Mouse (Mus musculus): ENCODE results near the gene Adam17.

- TF ChIP-seq CTCF (IDR thresholded peaks at IDR 0.05; ENCODE audit: extremely low read depth, insufficient read depth, low read length), result no peak
- TF ChIP-seq POLR2A (IDR thresholded peaks at IDR 0.05; ENCODE audit: extremely low read depth, insufficient read depth, low read length), result no peak
Observed at GRCm38 (mm10) chr12:21286712-21287650, 86.5 kb downstream of the Adam17 start.

Measured in cortical plate, adult 2 months (tissue).